Mouse (Mus musculus) 416B (cell line): ENCODE measurements at regions not wholly inside any gene's neighbourhood (a gene's known extent, or its start where the extent isn't known, plus 50 kb on each side); places are given as distances from the start of the nearest gene placed in this dataset.
A peak's percentile ranks its signal among the peaks of the same experiment; 100 is the strongest.
"Not testable (repeated sequence)": the region's sequence is repeated elsewhere in the genome, so short reads cannot be mapped to it uniquely, and the experiment has no call there.

ENCODE experiments used
- DNase-seq: peaks from one replicate; pipeline ENCODE4 v3.0.0; 2011; ENCODE audit warnings: low read depth

DNA sequence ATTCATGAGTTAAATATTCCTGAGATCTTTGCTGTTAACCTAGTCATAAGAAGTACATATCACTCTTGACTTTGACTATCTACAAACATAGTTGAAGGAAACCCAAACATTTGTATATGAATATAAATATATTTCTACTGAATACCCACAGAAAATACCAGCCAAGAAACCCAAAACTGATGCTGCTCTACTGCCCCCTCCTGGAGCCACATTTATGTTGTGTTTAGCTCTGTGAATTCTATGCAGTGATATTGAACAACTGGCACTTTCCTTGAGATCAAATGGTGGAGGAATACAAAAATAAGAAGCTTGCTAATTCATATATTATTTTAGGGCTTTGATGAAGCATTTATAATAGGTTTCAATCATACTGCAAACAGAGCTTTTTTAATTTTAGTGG, 89.7 kb upstream of the Mageb16 start:
- DNase-seq = peak; percentile 8

DNA sequence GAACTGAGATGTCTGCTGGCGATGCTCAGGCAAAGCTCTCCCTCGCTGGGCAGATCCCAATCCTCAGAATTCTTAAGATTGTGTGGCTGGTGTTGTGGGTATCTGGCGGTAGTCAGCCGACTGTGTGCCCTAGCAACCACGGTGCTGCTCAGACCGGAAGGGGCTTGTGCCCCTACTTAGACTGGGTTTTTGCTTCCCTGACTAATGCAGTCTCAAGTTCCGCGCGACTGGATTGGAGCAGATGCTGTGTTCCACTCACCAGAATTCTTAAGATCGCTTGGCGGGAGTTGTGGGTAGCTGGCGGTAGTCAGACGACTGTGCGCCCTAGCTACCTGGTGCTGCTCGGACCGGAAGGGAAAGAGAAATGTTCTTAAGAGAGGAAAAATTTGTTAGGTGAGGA, 87.4 kb upstream of the Mageb16 start:
- DNase-seq = not testable (repeated sequence)
